Mouse (Mus musculus) liver, embryonic 15.5 days (tissue): Measurements from ENCODE around the gene B230104I21Rik. TPM values are rescaled to one million over a fixed set of nuclear protein-coding genes. Genes with fewer than 3 reads are reported as not detected.

ENCODE experiments used
- ATAC-seq: fragments of 200-750 bp; cut with Nextera tagmentation; 2 replicates; pipeline ENCODE4 v1.8.0; 2017; ENCODE audit warnings: moderate number of reproducible peaks, mild to moderate bottlenecking, moderate library complexity; ENCODE audit not compliant: insufficient read depth
- H3K27ac ChIP-seq: fragments of 300-500 bp; sonication (generic); replicated peaks from 2 replicates; pipeline ENCODE4 v1.5.1; 2015; ENCODE audit warnings: mild to moderate bottlenecking, inconsistent platforms
- H3K27me3 ChIP-seq: fragments of 300-500 bp; sonication (generic); 2 replicates; pipeline ENCODE4 v1.6.1; 2015; ENCODE audit warnings: mild to moderate bottlenecking, inconsistent platforms
- H3K36me3 ChIP-seq: fragments of 300-500 bp; sonication (generic); replicated peaks from 2 replicates; pipeline ENCODE4 v1.6.1; 2015; ENCODE audit warnings: moderate library complexity, mild to moderate bottlenecking, inconsistent platforms
- H3K4me1 ChIP-seq: fragments of 300-500 bp; sonication (generic); replicated peaks from 2 replicates; pipeline ENCODE4 v1.6.1; 2015; ENCODE audit warnings: inconsistent platforms
- H3K4me2 ChIP-seq: fragments of 300-500 bp; sonication (generic); 2 replicates; pipeline ENCODE4 v1.6.1; 2015; ENCODE audit warnings: moderate library complexity, mild to moderate bottlenecking, inconsistent platforms
- H3K4me3 ChIP-seq: fragments of 300-500 bp; sonication (generic); replicated peaks from 2 replicates; pipeline ENCODE4 v1.5.1; 2015; ENCODE audit warnings: mild to moderate bottlenecking, inconsistent platforms
- H3K9ac ChIP-seq: fragments of 300-500 bp; sonication (generic); 2 replicates; pipeline ENCODE4 v1.6.1; 2015; ENCODE audit warnings: moderate library complexity, mild to moderate bottlenecking, inconsistent platforms
- H3K9me3 ChIP-seq: fragments of 300-500 bp; sonication (generic); replicated peaks from 2 replicates; pipeline ENCODE4 v1.6.1; 2016; ENCODE audit warnings: inconsistent platforms
- WGBS: fragments of 180-500 bp; shearing (Covaris S2); methylation state at CpG from one replicate; pipeline ENCODE4 v1.1.7; 2015; ENCODE audit warnings: mixed read lengths; ENCODE audit not compliant: insufficient replicate concordance; 5-methylcytosine and 5-hydroxymethylcytosine counted together
- polyA plus RNA-seq: library from polyadenylated mRNA; unstranded; fragments of >200 nt; fragmentation: Nextera tagmentation; extraction: Ambion mirVana; gene quantifications from 2 replicates; pipeline ENCODE4 v1.2.1, GENCODE M21; 2015

B230104I21Rik gene
- not detected in 2 replicates for polyA plus RNA-seq

DNA sequence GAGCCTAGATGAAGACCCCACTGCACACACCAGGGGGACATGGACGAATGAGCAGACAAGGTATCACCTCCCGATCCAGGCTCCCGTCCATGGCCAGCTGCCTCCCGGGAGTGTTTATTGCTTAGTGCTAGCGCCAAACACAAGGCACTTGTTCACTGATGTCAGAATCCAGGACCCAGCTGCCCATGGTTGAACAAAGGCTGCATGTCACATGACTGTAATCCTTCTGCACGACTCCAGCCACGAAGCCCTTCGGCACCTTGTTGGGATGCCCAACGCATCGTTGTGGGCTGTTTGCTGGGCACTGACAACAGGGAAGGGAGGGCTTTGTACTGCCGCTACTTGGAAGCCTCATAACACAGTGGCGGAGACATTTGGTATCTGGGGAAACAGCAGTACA lies at the start of gene B230104I21Rik:
B230104I21Rik (plus strand) TSS at position 367 of the 400 bp plus-strand sequence.
- Histone ChIP-seq H3K27ac (no peak within 1 kb of the TSS), H3K9ac (no peak within 1 kb of the TSS), H3K9me3 (no peaks in the 10 kb centered on the region), H3K4me2 (peak within 1 kb of the TSS; percentile 49), H3K27me3 (no peaks in the 10 kb centered on the region), H3K4me1 (0 out of 2 replicates have a peak, but pooled peaks cover 8% of the 10 kb centered on the region), H3K4me3 (peak within 1 kb of the TSS; percentile 34), H3K36me3 (no peaks in the 10 kb centered on the region)
- no peak for ATAC-seq
- WGBS = 77% methylated on average over 12 of the region's 12 CpGs

DNA sequence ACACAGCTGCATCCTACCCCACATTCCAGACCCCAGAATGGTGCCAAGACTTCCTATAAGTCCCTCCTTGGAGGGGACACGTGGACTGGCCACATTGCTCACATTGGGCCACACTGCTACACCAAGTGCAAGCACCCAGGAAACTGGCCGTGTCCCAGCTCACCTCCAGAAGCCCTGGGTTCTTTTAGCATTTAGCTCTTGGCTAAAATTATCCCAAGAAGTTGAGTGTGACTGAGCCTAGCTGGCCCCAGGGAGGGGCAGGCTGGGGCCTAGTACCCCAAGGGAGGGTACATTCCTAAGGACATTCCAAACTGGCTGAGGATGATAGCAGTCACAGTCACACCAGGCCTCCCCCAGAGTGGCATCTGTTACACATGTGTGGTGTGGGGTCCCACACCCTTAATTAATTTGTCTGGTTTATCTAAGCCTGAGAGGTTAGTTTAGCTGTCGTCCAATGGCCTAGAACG lies 42.2 kb upstream of the B230104I21Rik start:
- Histone ChIP-seq H3K4me1 (peaks cover 6% of the 10 kb centered on the region; the same call in 1 of the 2 replicates), H3K4me2 (no peak overlapping the region), H3K9me3 (no peaks in the 10 kb centered on the region), H3K36me3 (no peaks in the 10 kb centered on the region), H3K27me3 (peaks cover 11% of the 10 kb centered on the region), H3K4me3 (no peak overlapping the region), H3K9ac (no peak overlapping the region), H3K27ac (peak overlapping the region; percentile 53)
- WGBS = 44% methylated on average over 4 of the region's 4 CpGs
- no peak for ATAC-seq

DNA sequence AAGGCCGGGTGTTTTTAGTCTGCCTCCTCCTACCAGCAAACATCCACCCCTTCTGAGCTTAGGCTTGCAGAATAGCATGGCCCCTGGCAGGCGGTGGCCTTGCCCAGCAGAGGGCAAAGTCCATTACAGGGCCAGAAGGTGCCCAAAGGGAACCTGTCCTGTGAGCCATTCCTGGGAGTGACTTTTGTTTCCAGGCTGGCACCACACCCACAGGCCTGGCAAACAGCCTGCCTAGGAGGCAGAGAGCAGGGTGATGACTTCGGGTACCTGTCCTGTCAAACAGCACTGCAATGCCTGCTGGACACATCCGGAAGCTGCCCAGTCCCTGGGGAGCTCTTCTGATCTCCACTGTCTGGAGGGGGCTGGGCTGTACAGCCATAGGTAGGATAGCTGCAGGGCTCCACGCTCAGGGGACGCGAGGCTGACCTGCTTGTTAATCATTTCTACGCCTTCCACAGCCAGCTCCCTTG lies 41.6 kb upstream of the B230104I21Rik start:
- Histone ChIP-seq H3K9me3 (no peaks in the 10 kb centered on the region), H3K4me1 (peaks cover 6% of the 10 kb centered on the region; the same call in 1 of the 2 replicates), H3K27ac (peak overlapping the region; percentile 53; the same call in 1 of the 2 replicates), H3K4me2 (peak overlapping the region; percentile 1; the same call in 1 of the 2 replicates), H3K27me3 (peaks cover 17% of the 10 kb centered on the region), H3K9ac (no peak overlapping the region), H3K4me3 (no peak overlapping the region), H3K36me3 (no peaks in the 10 kb centered on the region)
- ATAC-seq = peak; percentile 76
- whole genome bisulfite sequencing = 57% methylated on average over 8 of the region's 8 CpGs

DNA sequence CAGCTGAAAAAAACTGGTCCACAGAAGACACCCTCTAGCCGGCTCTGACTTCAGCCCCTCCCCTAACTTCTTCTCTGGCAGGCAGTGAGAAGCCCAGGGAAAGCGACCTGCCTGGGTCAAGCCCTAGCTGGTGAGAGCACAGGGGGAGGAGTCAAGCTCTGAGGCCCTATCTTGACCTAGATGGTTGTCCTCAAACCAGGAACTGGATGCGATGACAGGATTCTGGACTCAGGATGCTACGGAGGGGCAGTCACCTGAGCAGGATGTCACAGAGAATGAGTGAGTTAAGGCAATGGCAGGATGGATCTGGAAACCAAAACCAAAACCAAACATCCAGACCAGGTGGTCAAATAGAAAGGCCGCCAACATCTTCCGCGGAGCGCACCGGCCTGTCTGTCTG lies 38.2 kb upstream of the B230104I21Rik start:
- peaks cover 6% of the 10 kb centered on the region; the same call in 1 of the 2 replicates for H3K4me1 ChIP-seq
- H3K9ac ChIP-seq = no peak overlapping the region
- H3K36me3 ChIP-seq = no peaks in the 10 kb centered on the region
- H3K27ac ChIP-seq = no peak overlapping the region
- 0 out of 2 replicates have a peak, but pooled peaks have one; percentile 19 for ATAC-seq
- H3K4me3 ChIP-seq = no peak overlapping the region
- H3K4me2 ChIP-seq = no peak overlapping the region; the same call in 1 of the 2 replicates
- peaks cover 39% of the 10 kb centered on the region for H3K27me3 ChIP-seq
- H3K9me3 ChIP-seq = no peaks in the 10 kb centered on the region
- WGBS = 28% methylated on average over 9 of the region's 9 CpGs

DNA sequence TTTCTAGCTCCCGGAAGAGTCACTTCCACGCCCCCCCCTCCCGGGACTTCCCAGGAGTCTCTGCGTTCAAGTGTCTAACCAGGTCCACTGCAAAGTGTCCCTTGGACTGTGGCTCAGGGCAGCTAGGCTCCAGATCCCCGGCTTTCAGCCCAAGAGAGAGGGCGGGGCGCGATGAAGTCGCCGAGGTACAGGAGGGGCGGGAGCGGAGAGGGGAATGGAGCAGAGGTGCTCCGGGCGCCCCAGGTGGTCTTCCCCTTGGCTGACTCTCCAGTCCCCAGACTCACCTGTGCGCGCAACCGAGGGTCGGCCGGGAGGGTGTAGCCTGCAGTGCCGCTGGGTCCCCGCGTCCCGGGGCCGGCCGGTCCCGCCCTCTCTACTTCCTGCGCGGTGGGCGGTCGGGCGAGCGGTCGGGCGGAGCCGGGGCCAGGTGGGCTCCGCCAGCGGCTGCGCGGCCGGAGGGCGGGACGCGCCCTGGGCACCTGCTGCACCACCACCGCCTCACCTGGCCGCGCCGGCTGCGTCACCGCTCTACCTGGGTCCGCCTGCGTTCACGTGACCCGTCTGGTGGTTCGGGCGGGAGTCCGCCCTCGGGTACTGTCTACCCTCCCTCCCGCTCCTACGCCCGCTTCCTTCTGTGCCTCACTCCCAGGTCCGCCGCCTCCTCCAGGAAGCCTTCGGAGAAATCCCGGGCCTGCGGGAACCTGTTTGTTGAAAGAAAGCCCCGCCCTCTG lies 36.2 kb upstream of the B230104I21Rik start:
- H3K27me3 ChIP-seq = peaks cover 39% of the 10 kb centered on the region
- peak overlapping the region; percentile 53 for H3K4me3 ChIP-seq
- peaks cover 6% of the 10 kb centered on the region; the same call in 1 of the 2 replicates for H3K4me1 ChIP-seq
- no peaks in the 10 kb centered on the region for H3K9me3 ChIP-seq
- H3K36me3 ChIP-seq = no peaks in the 10 kb centered on the region
- H3K9ac ChIP-seq = peak overlapping the region; percentile 35; the same call in 1 of the 2 replicates
- 2% methylated on average over 60 of the region's 66 CpGs for WGBS
- peak; percentile 43 for ATAC-seq
- no peak overlapping the region; the same call in 1 of the 2 replicates for H3K27ac ChIP-seq
- peak overlapping the region; percentile 50 for H3K4me2 ChIP-seq

DNA sequence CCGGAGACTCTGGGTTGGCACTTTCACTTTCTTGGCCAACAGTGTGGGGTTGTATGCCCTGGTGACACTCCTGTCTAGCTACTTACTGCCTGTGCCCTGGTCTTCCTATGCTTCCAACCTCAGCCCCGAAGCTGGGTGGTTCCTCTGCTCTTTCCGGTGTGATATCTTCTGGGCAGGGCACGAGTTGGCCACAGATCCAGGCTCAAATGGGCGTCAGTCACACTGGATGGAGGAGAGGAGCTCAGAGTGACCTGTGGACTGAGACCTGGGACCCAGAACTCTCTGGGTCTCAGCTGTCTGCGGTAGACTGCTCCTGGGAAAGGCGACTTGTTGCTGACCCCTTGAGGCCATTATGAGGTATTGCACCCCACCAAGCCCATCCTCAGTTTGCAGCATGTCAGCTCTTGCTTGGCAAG lies 34.5 kb upstream of the B230104I21Rik start, which contains the start of gene Arhgef16:
Arhgef16 (minus strand) TSS at position 211 of the 416 bp plus-strand sequence.
- Histone ChIP-seq H3K36me3 (no peaks in the 10 kb centered on the region), H3K9ac (no peak within 1 kb of the TSS), H3K4me2 (no peak within 1 kb of the TSS; the same call in 1 of the 2 replicates), H3K4me3 (no peak within 1 kb of the TSS), H3K4me1 (peaks cover 6% of the 10 kb centered on the region; the same call in 1 of the 2 replicates), H3K9me3 (no peaks in the 10 kb centered on the region), H3K27me3 (peaks cover 39% of the 10 kb centered on the region), H3K27ac (no peak within 1 kb of the TSS)
- WGBS = 13% methylated on average over 7 of the region's 7 CpGs
- ATAC-seq = no peak

DNA sequence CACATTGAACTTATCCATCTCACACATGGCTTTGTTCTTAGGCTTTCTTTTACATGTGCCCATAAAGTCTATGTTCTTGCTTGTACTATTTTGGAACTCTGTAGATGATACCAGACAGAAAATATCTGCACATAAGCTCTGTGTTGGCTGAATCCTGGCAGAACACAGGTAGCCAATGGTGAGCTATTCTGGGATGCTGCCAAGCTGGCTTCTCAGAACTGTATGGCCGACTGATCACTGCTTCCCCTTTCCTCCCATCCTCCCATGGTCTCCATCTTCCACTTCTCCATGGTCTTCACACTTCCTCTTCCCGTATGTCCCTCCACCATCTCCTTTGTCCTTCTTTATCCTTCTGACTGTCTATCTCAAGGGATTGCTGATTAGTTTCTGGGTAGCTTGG lies 26.8 kb upstream of the B230104I21Rik start:
- Histone ChIP-seq H3K4me2 (no peak overlapping the region), H3K27me3 (no peaks in the 10 kb centered on the region), H3K9me3 (no peaks in the 10 kb centered on the region), H3K36me3 (no peaks in the 10 kb centered on the region), H3K27ac (no peak overlapping the region), H3K9ac (no peak overlapping the region), H3K4me3 (no peak overlapping the region), H3K4me1 (no peaks in the 10 kb centered on the region)
- ATAC-seq = no peak
- WGBS = 30% methylated on average over 2 of the region's 2 CpGs

DNA sequence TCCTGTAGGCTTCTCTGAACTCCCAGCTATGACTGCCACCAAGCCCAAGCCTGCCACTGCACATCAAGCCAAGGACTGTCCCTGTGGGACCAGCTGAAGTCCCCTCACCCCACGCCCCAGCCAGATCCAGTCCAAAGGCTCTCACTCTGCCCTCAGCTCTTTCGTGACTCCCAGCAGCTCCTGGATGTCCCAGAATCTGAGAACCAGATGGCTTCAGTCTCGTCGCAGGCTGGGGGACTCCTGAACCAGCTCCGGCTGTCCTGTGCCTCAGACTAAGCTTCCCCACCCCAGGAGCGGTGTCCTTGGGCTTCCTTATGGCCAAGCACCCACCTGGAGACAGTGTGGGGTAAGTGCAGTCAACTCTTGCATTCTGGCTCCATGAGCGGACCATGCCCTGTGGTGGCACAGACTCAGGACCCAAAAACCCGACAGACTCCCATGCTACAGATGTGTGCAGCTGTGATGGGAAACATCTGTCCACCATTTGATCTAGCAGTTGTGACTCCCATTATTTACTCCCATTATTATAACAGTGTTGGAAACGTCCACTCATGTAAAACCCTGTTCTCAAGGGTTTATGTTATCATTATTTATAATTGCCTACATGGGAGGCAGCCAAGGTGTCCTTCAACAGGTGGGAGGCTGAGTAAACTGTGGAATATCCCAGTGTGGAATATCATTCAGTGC lies 25.2 kb upstream of the B230104I21Rik start:
- Histone ChIP-seq H3K9ac (no peak overlapping the region), H3K9me3 (no peaks in the 10 kb centered on the region), H3K4me1 (no peaks in the 10 kb centered on the region), H3K4me2 (no peak overlapping the region), H3K27ac (no peak overlapping the region), H3K27me3 (no peaks in the 10 kb centered on the region), H3K4me3 (no peak overlapping the region), H3K36me3 (no peaks in the 10 kb centered on the region)
- no peak for ATAC-seq
- WGBS = 50% methylated on average over 9 of the region's 9 CpGs

DNA sequence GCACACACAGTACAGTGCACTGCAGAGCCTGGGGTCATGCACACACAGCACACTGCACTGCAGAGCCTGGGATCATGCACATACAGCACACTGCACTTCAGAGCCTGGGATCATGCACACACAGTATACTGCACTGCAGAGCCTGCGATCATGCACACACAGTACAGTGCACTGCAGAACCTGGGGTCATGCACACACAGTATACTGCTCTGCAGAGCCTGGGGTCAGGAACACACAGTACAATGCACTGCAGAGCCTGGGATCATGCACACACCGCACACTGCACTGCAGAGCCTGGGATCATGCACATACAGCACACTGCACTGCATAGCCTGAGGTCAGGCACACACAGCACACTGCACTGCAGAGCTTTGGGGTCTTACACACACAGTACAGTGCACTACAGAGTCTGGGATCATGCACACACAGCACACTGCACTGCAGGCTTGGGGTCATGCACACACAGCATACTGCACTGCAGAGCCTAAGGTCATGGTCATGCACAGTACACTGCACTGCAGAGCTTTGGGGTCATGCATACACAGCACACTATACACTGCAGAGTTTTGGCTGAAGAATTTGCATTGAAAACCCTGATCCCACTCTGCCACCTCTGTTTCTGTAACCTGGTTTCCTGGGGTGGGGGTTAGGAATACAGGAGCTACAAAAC lies 23.6 kb upstream of the B230104I21Rik start:
- WGBS = 47% methylated on average over 2 of the region's 2 CpGs
- Histone ChIP-seq H3K4me2 (no peak overlapping the region), H3K27me3 (no peaks in the 10 kb centered on the region), H3K36me3 (no peaks in the 10 kb centered on the region), H3K4me3 (no peak overlapping the region), H3K4me1 (no peaks in the 10 kb centered on the region), H3K9me3 (no peaks in the 10 kb centered on the region), H3K9ac (no peak overlapping the region), H3K27ac (no peak overlapping the region)
- no peak; the same call in 1 of the 2 replicates for ATAC-seq

DNA sequence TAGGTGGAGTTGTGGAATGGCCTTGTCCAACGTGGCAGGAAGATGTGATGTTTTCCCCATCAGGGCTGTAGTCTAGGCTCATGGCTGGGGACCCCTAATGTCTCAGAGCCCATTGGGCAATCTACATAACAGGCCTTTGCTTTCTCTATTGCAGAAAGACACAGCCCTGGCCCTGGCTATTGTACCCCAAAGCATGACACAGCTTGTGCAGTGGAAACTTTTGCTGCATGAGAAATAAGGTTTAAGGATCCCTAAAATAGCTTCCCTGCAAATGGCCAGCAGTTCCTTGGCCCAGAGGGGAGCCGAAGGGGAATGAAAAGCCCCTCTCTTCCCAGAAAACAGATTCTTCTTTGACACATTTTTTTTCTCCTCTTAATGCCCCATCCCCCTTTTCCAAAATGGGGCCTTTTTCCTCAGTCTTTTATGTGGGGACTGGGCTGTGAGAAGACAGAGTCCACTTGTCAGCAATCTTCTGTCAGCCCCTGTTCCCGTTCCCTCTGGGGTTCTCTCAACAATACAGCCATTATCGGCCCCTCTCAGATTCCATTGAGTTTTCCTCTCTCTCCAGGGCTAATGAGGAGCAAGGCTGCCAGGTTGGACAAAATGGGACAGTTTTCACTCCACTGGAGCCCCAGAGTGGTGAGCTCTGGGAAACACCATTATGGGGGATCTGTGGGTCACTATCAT lies 22.8 kb upstream of the B230104I21Rik start:
- WGBS = 48% methylated on average over 4 of the region's 4 CpGs
- no peak for ATAC-seq
- Histone ChIP-seq H3K4me3 (no peak overlapping the region), H3K27ac (no peak overlapping the region), H3K4me1 (no peaks in the 10 kb centered on the region), H3K9ac (no peak overlapping the region), H3K36me3 (no peaks in the 10 kb centered on the region), H3K9me3 (no peaks in the 10 kb centered on the region), H3K27me3 (no peaks in the 10 kb centered on the region), H3K4me2 (no peak overlapping the region)
